Mouse (Mus musculus) olfactory bulb, adult 2 months (tissue): ENCODE measurements around the gene Fkbp8. TPM values are rescaled to one million over a fixed set of nuclear protein-coding genes. Genes with fewer than 3 reads are reported as not detected.

Experiments used
- H3K27ac ChIP-seq: fragments of 200-500 bp; 2 replicates; pipeline ENCODE4 v1.5.1; 2012; ENCODE audit warnings: low read depth, low read length; ENCODE audit not compliant: insufficient read depth
- H3K4me1 ChIP-seq: fragments of 200-500 bp; 2 replicates; pipeline ENCODE4 v1.6.1; 2012; ENCODE audit warnings: low read length; ENCODE audit not compliant: control insufficient read depth, insufficient read depth
- H3K4me3 ChIP-seq: fragments of 200-500 bp; 2 replicates; pipeline ENCODE4 v1.5.1; 2012; ENCODE audit warnings: mild to moderate bottlenecking, low read depth, low read length, moderate library complexity; ENCODE audit not compliant: insufficient read depth
- CTCF ChIP-seq: fragments of 200-500 bp; IDR thresholded peaks from 2 replicates; pipeline ENCODE4 v1.5.1; 2012; ENCODE audit warnings: low read depth, mild to moderate bottlenecking, low read length, moderate library complexity; ENCODE audit not compliant: insufficient read depth
- POLR2A ChIP-seq: fragments of 200-500 bp; IDR thresholded peaks from 2 replicates; pipeline ENCODE4 v1.6.1; 2012; ENCODE audit warnings: mild to moderate bottlenecking, low read depth, low read length, moderate library complexity; ENCODE audit not compliant: insufficient read depth
- WGBS: fragments of 180-500 bp; shearing (Covaris S2); methylation state at CpG from one replicate; pipeline ENCODE4 v1.1.7; 2018; 5-methylcytosine and 5-hydroxymethylcytosine counted together
- polyA plus RNA-seq: library from polyadenylated mRNA; stranded (reverse); fragments of >200 nt; gene quantifications from 2 replicates; pipeline ENCODE4 v1.2.4, GENCODE M21; 2012; ENCODE audit warnings: low replicate concordance; ENCODE audit not compliant: missing spikeins, insufficient read depth, insufficient read length

Gene Fkbp8
- polyA plus RNA-seq, 1 experiment: not detected

DNA sequence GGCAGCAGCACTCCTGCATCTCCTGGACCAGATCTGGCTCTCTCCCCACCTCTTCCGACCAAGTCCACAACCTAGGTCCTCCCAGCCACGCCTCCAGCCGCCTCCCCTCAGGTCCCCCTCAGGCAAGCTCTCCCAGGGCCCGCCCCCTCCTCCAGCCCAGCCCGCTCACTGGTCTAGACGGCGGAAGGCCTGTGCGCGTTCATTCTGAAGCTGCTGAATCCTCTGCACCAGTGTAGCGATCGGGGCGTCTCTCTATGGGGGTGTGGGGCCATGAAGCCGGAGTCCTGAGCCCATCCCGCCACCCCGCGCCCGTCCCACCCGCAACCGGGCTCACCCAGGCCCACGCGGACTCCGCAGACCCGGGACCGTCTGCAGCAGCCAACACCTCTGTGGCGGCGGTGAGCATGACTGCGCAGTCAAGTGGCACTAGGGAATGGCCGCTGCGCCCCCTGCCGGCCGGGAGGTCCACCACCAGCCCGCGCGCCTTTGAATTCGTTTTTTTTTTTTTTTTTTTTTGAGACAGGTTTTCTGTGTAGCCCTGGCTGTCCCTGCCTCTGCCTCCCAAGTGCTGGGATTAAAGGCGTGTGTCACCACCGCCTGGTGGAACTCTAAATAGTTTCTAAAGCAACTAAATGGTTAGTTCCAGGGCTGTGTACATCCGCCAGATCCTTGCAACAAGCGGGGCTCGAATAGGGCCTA, 21.0 kb upstream of the Fkbp8 start, which contains the start of gene Rex1bd:
Gene Rex1bd, minus strand, starts transcription at position 425 of the 699 bp plus-strand sequence.
- peak; percentile 53; the same call in 1 of the 2 replicates for TF ChIP-seq POLR2A
- peak; percentile 80; the same call in 1 of the 2 replicates for TF ChIP-seq CTCF

GRCm38 (mm10) chr8:70507027-70507393, 20.5 kb upstream of the Fkbp8 start:
- Histone ChIP-seq H3K4me1 (peaks cover 46% of the 10 kb centered on the region), H3K27ac (no peak overlapping the region), H3K4me3 (no peak overlapping the region)
- 63% methylated on average over 5 of the region's 5 CpGs for WGBS
- TF ChIP-seq CTCF (no peak), POLR2A (no peak)

More for the DNA sequence above, 21.0 kb upstream of the Fkbp8 start, which contains the start of gene Rex1bd:
- 2% methylated on average over 40 of the region's 40 CpGs for WGBS
- Histone ChIP-seq H3K4me3 (peak within 1 kb of the TSS; percentile 82), H3K4me1 (peaks cover 47% of the 10 kb centered on the region), H3K27ac (peak within 1 kb of the TSS; percentile 49; the same call in 1 of the 2 replicates)

DNA sequence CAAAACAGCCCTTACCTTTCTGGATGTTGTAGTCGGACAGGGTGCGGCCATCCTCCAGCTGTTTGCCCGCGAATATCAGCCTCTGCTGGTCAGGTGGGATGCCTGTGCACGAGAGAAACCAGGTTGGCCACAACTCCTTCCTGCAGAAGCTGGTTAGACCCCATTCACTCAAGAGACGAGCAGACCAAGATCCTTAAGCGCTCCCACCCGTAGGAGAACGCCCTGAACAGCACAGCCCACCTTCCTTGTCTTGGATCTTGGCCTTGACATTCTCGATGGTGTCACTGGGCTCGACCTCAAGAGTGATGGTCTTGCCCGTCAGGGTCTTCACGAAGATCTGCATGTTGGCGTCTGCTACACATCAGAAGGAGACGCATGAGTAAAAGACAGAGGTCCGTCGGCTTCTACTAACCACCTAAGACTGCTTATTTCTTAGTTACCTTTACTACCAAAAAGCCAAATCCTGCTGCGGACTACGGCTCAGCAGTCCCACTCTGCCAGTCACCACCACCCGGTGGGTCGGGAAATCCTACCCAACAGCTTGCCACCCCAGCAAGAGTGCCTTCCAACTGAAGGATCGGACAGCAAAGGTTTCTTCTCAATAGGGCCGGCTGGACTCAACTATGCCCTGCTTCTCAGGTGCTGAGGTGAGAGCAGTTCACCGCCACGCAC, 18.1 kb upstream of the Fkbp8 start:
- TF ChIP-seq CTCF: no peak
- no peak for TF ChIP-seq POLR2A
- peaks cover 24% of the 10 kb centered on the region for H3K4me1 ChIP-seq
- WGBS: 12% methylated on average over 25 of the region's 25 CpGs
- H3K27ac ChIP-seq: no peak overlapping the region
- peak overlapping the region; percentile 81 for H3K4me3 ChIP-seq

GRCm38 (mm10) chr8:70510228-70510915, 17.2 kb upstream of the Fkbp8 start, which contains the start of gene Uba52:
Gene Uba52, minus strand, starts transcription at chr8:70510801.
- WGBS: 1% methylated on average over 74 of the region's 74 CpGs
- H3K4me1 ChIP-seq: peaks cover 17% of the 10 kb centered on the region
- TF ChIP-seq POLR2A (peak; percentile 67), CTCF (no peak)

DNA sequence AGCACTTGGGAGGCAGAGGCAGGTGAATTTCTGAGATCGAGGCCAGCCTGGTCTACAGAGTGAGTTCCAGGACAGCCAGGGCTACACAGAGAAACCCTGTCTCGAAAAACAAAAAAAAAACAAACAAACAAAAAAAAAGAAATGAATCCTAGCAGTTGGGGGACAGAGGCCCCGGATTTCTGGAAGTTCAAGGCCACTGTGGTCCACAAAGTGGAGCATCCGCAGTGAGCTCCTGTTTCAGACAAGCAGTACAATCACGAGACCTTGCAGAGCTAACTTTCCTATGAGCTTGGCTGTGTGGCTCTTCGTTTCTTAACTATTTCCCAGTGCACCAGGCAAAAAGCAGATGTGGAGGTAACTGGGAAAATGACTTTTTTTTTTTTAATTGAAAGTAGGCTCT, 16.4 kb upstream of the Fkbp8 start:
- Histone ChIP-seq H3K27ac (peak overlapping the region; percentile 91; the same call in 1 of the 2 replicates), H3K4me1 (peaks cover 10% of the 10 kb centered on the region), H3K4me3 (peak overlapping the region; percentile 93)
- WGBS: 86% methylated on average over 6 of the region's 6 CpGs

More at GRCm38 (mm10) chr8:70510228-70510915, 17.2 kb upstream of the Fkbp8 start, which contains the start of gene Uba52:
- Histone ChIP-seq H3K4me3 (peak within 1 kb of the TSS; percentile 93), H3K27ac (peak within 1 kb of the TSS; percentile 91)

DNA sequence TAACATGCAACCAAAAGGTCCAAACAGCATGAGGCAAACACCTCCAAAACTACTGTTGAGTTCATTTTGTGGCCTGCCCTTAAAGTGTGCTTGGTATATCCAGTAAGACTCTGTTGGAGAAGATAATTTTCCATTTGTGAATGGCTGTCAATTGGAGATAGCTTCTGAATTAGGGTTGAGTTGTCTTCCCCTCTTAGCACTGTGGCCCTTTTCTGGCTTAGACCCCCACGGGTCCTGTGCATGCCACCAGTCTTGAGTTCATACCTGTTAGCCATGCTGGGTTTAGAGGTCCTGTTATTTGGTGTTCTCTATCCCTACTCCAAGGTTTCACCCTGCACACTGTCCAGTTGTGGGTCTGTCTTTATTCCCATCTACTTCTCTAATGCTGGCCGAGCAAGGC, 15.8 kb upstream of the Fkbp8 start:
- TF ChIP-seq POLR2A: no peak
- TF ChIP-seq CTCF: no peak
- 98% methylated on average over 2 of the region's 2 CpGs for WGBS
- Histone ChIP-seq H3K27ac (no peak overlapping the region), H3K4me3 (no peak overlapping the region), H3K4me1 (peaks cover 10% of the 10 kb centered on the region)

- TF ChIP-seq CTCF (no peak), POLR2A (no peak)
- Histone ChIP-seq H3K27ac (no peak overlapping the region), H3K4me1 (peaks cover 10% of the 10 kb centered on the region), H3K4me3 (no peak overlapping the region)
- WGBS: 93% methylated on average over 11 of the region's 11 CpGs
These were observed 15.1 kb upstream of the Fkbp8 start for GRCm38 (mm10) chr8:70512253-70512903.

- no peak overlapping the region for H3K27ac ChIP-seq
- 2% methylated on average over 2 of the region's 2 CpGs for WGBS
- H3K4me3 ChIP-seq: no peak overlapping the region
- peaks cover 8% of the 10 kb centered on the region for H3K4me1 ChIP-seq
- TF ChIP-seq POLR2A: no peak
- TF ChIP-seq CTCF: no peak
These were observed 14.1 kb upstream of the Fkbp8 start for GRCm38 (mm10) chr8:70513441-70513840.
